Mouse (Mus musculus) G1E (cell line): ENCODE data around the gene Akap13.

Source experiments
- CTCF ChIP-seq: IDR thresholded peaks from 2 replicates; pipeline ENCODE4 v1.5.1; 2012; ENCODE audit warnings: low read depth, low read length, inconsistent platforms, mixed read lengths
- GATA1 ChIP-seq: IDR thresholded peaks from 2 replicates; pipeline ENCODE4 v1.6.1; 2012; ENCODE audit warnings: borderline replicate concordance, low read length, inconsistent platforms, mixed read lengths
- GATA2 ChIP-seq: IDR thresholded peaks from 2 replicates; pipeline ENCODE4 v1.6.1; 2012; ENCODE audit warnings: low read depth, low read length, inconsistent platforms, borderline replicate concordance
- POLR2AphosphoS5 ChIP-seq: IDR thresholded peaks from 2 replicates; pipeline ENCODE4 v1.6.1; 2012; ENCODE audit warnings: low read depth, low read length, inconsistent platforms; ENCODE audit not compliant: insufficient replicate concordance

GRCm38 (mm10) chr7:75717349-75717748 lies 262.0 kb downstream of the Akap13 start:
- TF ChIP-seq GATA1 (no peak), CTCF (no peak), GATA2 (no peak), POLR2AphosphoS5 (no peak)
